Comparison of ENCODE assay signal across 10 mouse cellular contexts in genomic region chr4:136724731-136725130, GRCm38 (mm10).
DNase-seq lines count a peak whose midpoint lies in the region; ATAC-seq lines count a peak whose summit lies in the region.
"Had no signal": no experiment of that assay in that cellular context is flagged by ENCODE, and none has a peak within 500 bp of the region (broad histone marks: within the 10 kb centered on the region; RNA-seq: fewer than 3 reads in every experiment).

No protein-coding gene starts in this region.

- H3K9ac ChIP-seq in midbrain, embryonic 13.5 days (replicated peaks) = no peak overlapping the region
- no peak overlapping the region for H3K9ac ChIP-seq in midbrain, embryonic 14.5 days (replicated peaks; ENCODE audit: low read length)
- no peak overlapping the region for H3K9ac ChIP-seq in stomach, embryonic 15.5 days
- H3K9ac ChIP-seq: forebrain, embryonic 13.5 days had no signal

- H3K36me3 ChIP-seq in midbrain, embryonic 13.5 days = peaks cover 15% of the 10 kb centered on the region
- H3K36me3 ChIP-seq in midbrain, embryonic 14.5 days (ENCODE audit: control insufficient read depth, insufficient read depth, low read length) = peaks cover 4% of the 10 kb centered on the region; the same call in 1 of the 2 replicates
- peaks cover 18% of the 10 kb centered on the region for H3K36me3 ChIP-seq in embryonic facial prominence, embryonic 10.5 days (replicated peaks)
- H3K36me3 ChIP-seq in stomach, embryonic 15.5 days = no peaks in the 10 kb centered on the region

- no peak for DNase-seq in midbrain, embryonic 14.5 days
- DNase-seq in embryonic facial prominence, embryonic 10.5 days (ENCODE audit: low spot score) = peak; percentile 63
- peak; percentile 84 for DNase-seq in kidney, postnatal 10 days
- DNase-seq in layer of hippocampus, adult 8-10 months (ENCODE audit: low spot score in 2 of 2) = no peak
- DNase-seq in thymus, adult 18-20 months = no peak
- DNase-seq: heart, postnatal 36 days; spleen, adult 18-20 months had no signal

- H3K4me3 ChIP-seq in midbrain, embryonic 13.5 days (replicated peaks) = no peak overlapping the region
- no peak overlapping the region for H3K4me3 ChIP-seq in midbrain, embryonic 14.5 days (replicated peaks; ENCODE audit: low read depth, low read length)
- H3K4me3 ChIP-seq in embryonic facial prominence, embryonic 10.5 days = no peak overlapping the region
- H3K4me3 ChIP-seq in stomach, embryonic 15.5 days (replicated peaks) = no peak overlapping the region
- H3K4me3 ChIP-seq: forebrain, embryonic 13.5 days had no signal

- H3K4me1 ChIP-seq in midbrain, embryonic 13.5 days (replicated peaks) = peaks cover 47% of the 10 kb centered on the region
- H3K4me1 ChIP-seq in midbrain, embryonic 14.5 days (ENCODE audit: control insufficient read depth, insufficient read depth, low read length) = peaks cover 4% of the 10 kb centered on the region; the same call in 1 of the 2 replicates
- H3K4me1 ChIP-seq in embryonic facial prominence, embryonic 10.5 days = peaks cover 74% of the 10 kb centered on the region
- peaks cover 10% of the 10 kb centered on the region; the same call in 1 of the 2 replicates for H3K4me1 ChIP-seq in stomach, embryonic 15.5 days

- no peak for ATAC-seq in midbrain, embryonic 13.5 days
- ATAC-seq in midbrain, embryonic 14.5 days (ENCODE audit: low FRiP score, low TSS enrichment) = no peak
- 0 out of 2 replicates have a peak, but pooled peaks have one; percentile 14 for ATAC-seq in stomach, embryonic 15.5 days (ENCODE audit: insufficient read depth, low FRiP score, low read depth)
- ATAC-seq: forebrain, embryonic 13.5 days had no signal

- 0 out of 2 replicates have a peak overlapping the region, but pooled peaks have one; percentile 25 for H3K27ac ChIP-seq in midbrain, embryonic 13.5 days
- no peak overlapping the region for H3K27ac ChIP-seq in midbrain, embryonic 14.5 days (replicated peaks; ENCODE audit: low read depth, low read length)
- H3K27ac ChIP-seq in embryonic facial prominence, embryonic 10.5 days (replicated peaks) = no peak overlapping the region
- 0 out of 2 replicates have a peak overlapping the region, but pooled peaks have one; percentile 21 for H3K27ac ChIP-seq in stomach, embryonic 15.5 days
- H3K27ac ChIP-seq: forebrain, embryonic 13.5 days had no signal

- H3K9me3 ChIP-seq in midbrain, embryonic 13.5 days = no peaks in the 10 kb centered on the region
- no peaks in the 10 kb centered on the region for H3K9me3 ChIP-seq in midbrain, embryonic 14.5 days (ENCODE audit: control insufficient read depth, low read length)
- no peaks in the 10 kb centered on the region for H3K9me3 ChIP-seq in embryonic facial prominence, embryonic 10.5 days
- no peaks in the 10 kb centered on the region for H3K9me3 ChIP-seq in stomach, embryonic 15.5 days
- H3K9me3 ChIP-seq: forebrain, embryonic 13.5 days had no signal

- H3K27me3 ChIP-seq in midbrain, embryonic 13.5 days = no peaks in the 10 kb centered on the region
- no peaks in the 10 kb centered on the region for H3K27me3 ChIP-seq in midbrain, embryonic 14.5 days (ENCODE audit: control insufficient read depth, insufficient read depth, low read length)
- no peaks in the 10 kb centered on the region for H3K27me3 ChIP-seq in embryonic facial prominence, embryonic 10.5 days (replicated peaks; ENCODE audit: low read depth, poor library complexity, severe bottlenecking)
- no peaks in the 10 kb centered on the region for H3K27me3 ChIP-seq in stomach, embryonic 15.5 days (replicated peaks)
- H3K27me3 ChIP-seq: forebrain, embryonic 13.5 days had no signal

- H3K4me2 ChIP-seq in midbrain, embryonic 13.5 days (replicated peaks) = no peak overlapping the region
- no peak overlapping the region for H3K4me2 ChIP-seq in midbrain, embryonic 14.5 days (ENCODE audit: low read length)
- H3K4me2 ChIP-seq in stomach, embryonic 15.5 days = no peak overlapping the region
- H3K4me2 ChIP-seq: forebrain, embryonic 13.5 days had no signal

- WGBS in midbrain, embryonic 13.5 days = 71% methylated on average over 17 of the region's 17 CpGs
- 67% methylated on average over 17 of the region's 17 CpGs for WGBS in midbrain, embryonic 14.5 days
- 61% methylated on average over 17 of the region's 17 CpGs for WGBS in embryonic facial prominence, embryonic 10.5 days
- 37% methylated on average over 17 of the region's 17 CpGs for WGBS in stomach, embryonic 15.5 days

Comparison
In these comparisons a context has a peak if more than half of its experiments do, and no peak if none do; other contexts are left out.
1. H3K27ac ChIP-seq: peak in midbrain, embryonic 13.5 days (single experiment) and stomach, embryonic 15.5 days (single experiment); none in midbrain, embryonic 14.5 days (single experiment) and embryonic facial prominence, embryonic 10.5 days (single experiment).
2. DNase-seq: peak in embryonic facial prominence, embryonic 10.5 days (single experiment) and kidney, postnatal 10 days (single experiment); none in midbrain, embryonic 14.5 days (single experiment), layer of hippocampus, adult 8-10 months (0 of 2) and thymus, adult 18-20 months (0 of 2).